Mouse (Mus musculus) kidney, embryonic 14.5 days (tissue): ENCODE measurements around the gene Kcnip1. TPM values are rescaled to one million over a fixed set of nuclear protein-coding genes. Genes with fewer than 3 reads are reported as not detected.

Experiments
- ATAC-seq: fragments of 200-750 bp; cut with Nextera tagmentation; 2 replicates; pipeline ENCODE4 v1.8.0; 2017; ENCODE audit warnings: moderate number of reproducible peaks, mild to moderate bottlenecking, moderate TSS enrichment, moderate library complexity; ENCODE audit not compliant: low FRiP score, low TSS enrichment
- H3K27ac ChIP-seq: fragments of 300-500 bp; sonication (generic); 2 replicates; pipeline ENCODE4 v1.5.1; 2014; ENCODE audit warnings: low read depth, mild to moderate bottlenecking, low read length, moderate library complexity, mixed read lengths
- H3K27me3 ChIP-seq: fragments of 300-500 bp; sonication (generic); 2 replicates; pipeline ENCODE4 v1.6.1; 2014; ENCODE audit warnings: mild to moderate bottlenecking, low read length; ENCODE audit not compliant: control insufficient read depth, insufficient read depth
- H3K36me3 ChIP-seq: fragments of 300-500 bp; sonication (generic); 2 replicates; pipeline ENCODE4 v1.6.1; 2014; ENCODE audit warnings: low read length, mixed read lengths; ENCODE audit not compliant: control insufficient read depth, insufficient read depth
- H3K4me1 ChIP-seq: fragments of 300-500 bp; sonication (generic); 2 replicates; pipeline ENCODE4 v1.6.1; 2014; ENCODE audit warnings: low read length, mixed read lengths; ENCODE audit not compliant: control insufficient read depth, insufficient read depth
- H3K4me2 ChIP-seq: fragments of 300-500 bp; sonication (generic); replicated peaks from 2 replicates; pipeline ENCODE4 v1.6.1; 2014; ENCODE audit warnings: low read depth, mild to moderate bottlenecking, low read length
- H3K4me3 ChIP-seq: fragments of 300-500 bp; sonication (generic); 2 replicates; pipeline ENCODE4 v1.5.1; 2014; ENCODE audit warnings: mild to moderate bottlenecking, low read length
- H3K9ac ChIP-seq: fragments of 300-500 bp; sonication (generic); 2 replicates; pipeline ENCODE4 v1.6.1; 2014; ENCODE audit warnings: low read depth, mild to moderate bottlenecking, low read length, moderate library complexity
- H3K9me3 ChIP-seq: fragments of 300-500 bp; sonication (generic); 2 replicates; pipeline ENCODE4 v1.6.1; 2016; ENCODE audit warnings: low read length; ENCODE audit not compliant: control insufficient read depth
- WGBS: fragments of 180-500 bp; shearing (Covaris S2); extraction: QIAGEN DNeasy Blood & Tissue Kit; methylation state at CpG from one replicate; pipeline ENCODE4 v1.1.7; 2014; 5-methylcytosine and 5-hydroxymethylcytosine counted together
- polyA plus RNA-seq: library from polyadenylated mRNA; unstranded; fragments of >200 nt; fragmentation: Nextera tagmentation; extraction: Ambion mirVana; gene quantifications from 2 replicates; pipeline ENCODE4 v1.2.1, GENCODE M21; 2014

Kcnip1 gene
- polyA plus RNA-seq, 1 experiment from 2014 or later, result 0.74 TPM

GRCm38 (mm10) chr11:33972114-33972513 lies 20.8 kb downstream of the Kcnip1 start:
- no peaks in the 10 kb centered on the region for H3K36me3 ChIP-seq
- H3K9ac ChIP-seq, result no peak overlapping the region
- ATAC-seq, result no peak
- H3K9me3 ChIP-seq, result no peaks in the 10 kb centered on the region
- no peak overlapping the region for H3K4me2 ChIP-seq
- no peaks in the 10 kb centered on the region for H3K4me1 ChIP-seq
- no peak overlapping the region for H3K27ac ChIP-seq
- no peaks in the 10 kb centered on the region for H3K27me3 ChIP-seq
- 71% methylated on average over 7 of the region's 7 CpGs for WGBS
- no peak overlapping the region for H3K4me3 ChIP-seq

- Histone ChIP-seq H3K36me3 (no peaks in the 10 kb centered on the region), H3K27ac (no peak overlapping the region), H3K9me3 (no peaks in the 10 kb centered on the region), H3K27me3 (no peaks in the 10 kb centered on the region), H3K9ac (no peak overlapping the region), H3K4me3 (no peak overlapping the region), H3K4me1 (no peaks in the 10 kb centered on the region), H3K4me2 (no peak overlapping the region)
- no peak for ATAC-seq
- WGBS, result 73% methylated on average over 3 of the region's 3 CpGs
Observed at GRCm38 (mm10) chr11:33969199-33969598, 23.8 kb downstream of the Kcnip1 start.

- H3K9me3 ChIP-seq, result no peaks in the 10 kb centered on the region
- 76% methylated on average over 4 of the region's 4 CpGs for WGBS
- no peak overlapping the region for H3K4me3 ChIP-seq
- H3K27me3 ChIP-seq, result no peaks in the 10 kb centered on the region
- H3K9ac ChIP-seq, result no peak overlapping the region
- no peaks in the 10 kb centered on the region; the same call in 1 of the 2 replicates for H3K4me1 ChIP-seq
- H3K4me2 ChIP-seq, result no peak overlapping the region
- H3K36me3 ChIP-seq, result no peaks in the 10 kb centered on the region
- no peak overlapping the region for H3K27ac ChIP-seq
- no peak for ATAC-seq
Observed at GRCm38 (mm10) chr11:33967708-33968107, 25.2 kb downstream of the Kcnip1 start.

- WGBS, result 57% methylated on average over 2 of the region's 2 CpGs
- H3K27me3 ChIP-seq, result no peaks in the 10 kb centered on the region
- no peak overlapping the region for H3K4me2 ChIP-seq
- ATAC-seq, result no peak
- H3K36me3 ChIP-seq, result no peaks in the 10 kb centered on the region
- H3K4me3 ChIP-seq, result no peak overlapping the region
- no peaks in the 10 kb centered on the region for H3K9me3 ChIP-seq
- no peak overlapping the region for H3K9ac ChIP-seq
- no peak overlapping the region for H3K27ac ChIP-seq
- no peaks in the 10 kb centered on the region; the same call in 1 of the 2 replicates for H3K4me1 ChIP-seq
Observed at GRCm38 (mm10) chr11:33965380-33965779, 27.6 kb downstream of the Kcnip1 start.

GRCm38 (mm10) chr11:33962688-33963407 lies 30.1 kb downstream of the Kcnip1 start, which contains the start of gene Kcnmb1:
Gene Kcnmb1 (plus strand): TSS chr11:33963013.
- WGBS, result 19% methylated on average over 6 of the region's 6 CpGs
- H3K9me3 ChIP-seq, result no peaks in the 10 kb centered on the region
- H3K27ac ChIP-seq, result peak within 1 kb of the TSS; percentile 26; the same call in 1 of the 2 replicates
- H3K4me2 ChIP-seq, result no peak within 1 kb of the TSS
- no peak within 1 kb of the TSS for H3K9ac ChIP-seq
- H3K27me3 ChIP-seq, result no peaks in the 10 kb centered on the region
- H3K4me1 ChIP-seq, result no peaks in the 10 kb centered on the region; the same call in 1 of the 2 replicates
- peak; percentile 67; the same call in 1 of the 2 replicates for ATAC-seq
- no peaks in the 10 kb centered on the region for H3K36me3 ChIP-seq
- H3K4me3 ChIP-seq, result no peak within 1 kb of the TSS

- 31% methylated on average over 7 of the region's 7 CpGs for WGBS
- no peak overlapping the region; the same call in 1 of the 2 replicates for H3K27ac ChIP-seq
- no peaks in the 10 kb centered on the region for H3K36me3 ChIP-seq
- no peak overlapping the region for H3K9ac ChIP-seq
- H3K9me3 ChIP-seq, result no peaks in the 10 kb centered on the region
- H3K27me3 ChIP-seq, result no peaks in the 10 kb centered on the region; the same call in 1 of the 2 replicates
- 0 out of 2 replicates have a peak, but pooled peaks have one; percentile 16 for ATAC-seq
- no peak overlapping the region for H3K4me3 ChIP-seq
- no peak overlapping the region for H3K4me2 ChIP-seq
- no peaks in the 10 kb centered on the region; the same call in 1 of the 2 replicates for H3K4me1 ChIP-seq
Observed at GRCm38 (mm10) chr11:33962178-33962577, 30.8 kb downstream of the Kcnip1 start.

- ATAC-seq, result no peak
- 87% methylated on average over 8 of the region's 8 CpGs for WGBS
- Histone ChIP-seq H3K27me3 (no peaks in the 10 kb centered on the region; the same call in 1 of the 2 replicates), H3K36me3 (no peaks in the 10 kb centered on the region), H3K27ac (no peak overlapping the region), H3K4me1 (no peaks in the 10 kb centered on the region; the same call in 1 of the 2 replicates), H3K9me3 (no peaks in the 10 kb centered on the region), H3K9ac (no peak overlapping the region), H3K4me2 (no peak overlapping the region), H3K4me3 (no peak overlapping the region)
Observed at GRCm38 (mm10) chr11:33958713-33959112, 34.2 kb downstream of the Kcnip1 start.

GRCm38 (mm10) chr11:33957595-33957994 lies 35.4 kb downstream of the Kcnip1 start:
- Histone ChIP-seq H3K36me3 (no peaks in the 10 kb centered on the region), H3K27ac (no peak overlapping the region), H3K27me3 (no peaks in the 10 kb centered on the region; the same call in 1 of the 2 replicates), H3K9ac (no peak overlapping the region), H3K9me3 (no peaks in the 10 kb centered on the region), H3K4me2 (no peak overlapping the region), H3K4me3 (no peak overlapping the region), H3K4me1 (no peaks in the 10 kb centered on the region)
- 78% methylated on average over 6 of the region's 6 CpGs for WGBS
- no peak for ATAC-seq

- Histone ChIP-seq H3K9me3 (no peaks in the 10 kb centered on the region), H3K36me3 (no peaks in the 10 kb centered on the region), H3K27ac (no peak overlapping the region), H3K9ac (no peak overlapping the region), H3K4me1 (no peaks in the 10 kb centered on the region), H3K4me2 (no peak overlapping the region), H3K27me3 (no peaks in the 10 kb centered on the region; the same call in 1 of the 2 replicates), H3K4me3 (no peak overlapping the region)
- ATAC-seq, result no peak
- WGBS, result 94% methylated on average over 5 of the region's 5 CpGs
Observed at GRCm38 (mm10) chr11:33956623-33957022, 36.3 kb downstream of the Kcnip1 start.
